Mouse (Mus musculus): ENCODE measurements around the gene Tnfrsf18. TPM values are rescaled to one million over a fixed set of nuclear protein-coding genes. Genes with fewer than 3 reads are reported as not detected.

Tnfrsf18 gene
- total and polyA plus RNA-seq, 3 experiments, result 0.30 to 0.38 TPM; not detected in 1

GRCm38 (mm10) chr4:156032856-156033255, 6.9 kb downstream of the Tnfrsf18 start:
- DNase-seq, result no peak

- peak; percentile 43 for DNase-seq
Measured at GRCm38 (mm10) chr4:156033476-156034119, 7.6 kb downstream of the Tnfrsf18 start.

DNA sequence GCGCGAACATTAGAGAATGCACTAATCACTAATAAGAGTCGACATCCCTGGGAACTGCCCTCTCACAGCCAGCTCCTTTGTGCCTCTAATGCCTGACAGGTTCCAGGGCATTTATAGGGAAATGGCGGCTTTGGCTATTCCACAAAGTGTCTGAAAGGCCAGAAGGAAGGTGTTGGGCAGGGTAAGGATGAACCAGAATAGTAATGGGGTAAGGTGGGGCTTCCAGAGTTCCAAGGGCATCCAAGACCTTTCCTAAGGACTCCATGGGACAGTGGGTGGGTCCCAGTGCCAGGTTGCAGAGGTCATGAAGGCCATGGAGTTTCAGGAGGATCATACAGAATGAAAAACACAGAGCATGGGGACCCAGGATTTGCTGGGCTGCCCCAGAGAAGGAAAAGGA, 8.3 kb downstream of the Tnfrsf18 start:
- no peak for DNase-seq

- DNase-seq, result no peak
Measured at GRCm38 (mm10) chr4:156034901-156035300, 8.9 kb downstream of the Tnfrsf18 start.

DNA sequence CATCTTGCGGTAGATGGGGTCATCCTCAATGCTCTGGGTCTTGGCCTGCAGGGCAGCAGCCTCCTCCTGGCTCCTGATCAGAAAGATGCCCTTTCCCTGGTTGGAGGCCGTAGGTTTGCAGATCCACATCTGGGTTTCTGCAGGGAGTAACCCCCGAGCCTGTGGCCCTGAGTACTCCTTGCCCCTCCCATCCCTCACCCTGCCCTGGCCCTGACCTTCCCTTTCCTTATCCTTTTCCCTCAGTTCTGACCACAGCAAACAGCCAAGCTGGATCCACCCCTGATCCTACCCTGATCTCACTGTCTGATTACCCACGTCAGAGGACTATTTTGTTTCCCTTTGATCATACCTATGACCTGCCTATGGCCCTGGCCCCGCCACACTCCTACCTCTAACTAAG, 18.8 kb downstream of the Tnfrsf18 start:
- no peak for DNase-seq

GRCm38 (mm10) chr4:156049779-156050178, 23.8 kb downstream of the Tnfrsf18 start:
- DNase-seq, result no peak

DNA sequence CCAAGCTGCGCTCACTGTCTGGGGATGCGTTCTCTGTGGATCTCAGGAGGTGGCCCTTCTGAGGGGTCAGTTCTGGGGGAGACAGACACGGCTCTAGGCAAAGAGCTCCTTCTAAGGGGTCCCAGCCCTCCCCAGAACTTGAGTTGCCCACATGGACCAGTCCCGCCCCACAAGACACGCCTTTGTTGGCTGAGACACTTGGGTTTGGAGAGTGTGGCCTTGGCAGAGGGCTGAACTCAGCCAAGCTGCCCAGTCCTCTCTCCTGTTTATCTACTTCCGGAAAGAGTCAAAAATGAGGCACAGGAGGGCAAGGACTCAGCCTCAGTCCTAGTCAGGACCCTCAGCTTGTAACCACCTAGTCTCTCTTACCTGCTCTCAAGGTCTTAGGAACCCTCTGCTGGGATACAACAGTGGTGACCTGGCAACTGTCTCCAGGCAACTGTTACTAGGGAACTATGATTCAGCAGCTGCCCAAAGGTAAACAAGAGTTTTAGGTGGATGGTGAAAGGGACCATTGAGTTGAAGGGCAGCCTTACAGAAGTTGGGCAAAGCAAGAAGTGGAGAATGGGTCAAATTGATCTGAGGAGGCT, 24.5 kb downstream of the Tnfrsf18 start:
- peak; percentile 84 for DNase-seq

DNA sequence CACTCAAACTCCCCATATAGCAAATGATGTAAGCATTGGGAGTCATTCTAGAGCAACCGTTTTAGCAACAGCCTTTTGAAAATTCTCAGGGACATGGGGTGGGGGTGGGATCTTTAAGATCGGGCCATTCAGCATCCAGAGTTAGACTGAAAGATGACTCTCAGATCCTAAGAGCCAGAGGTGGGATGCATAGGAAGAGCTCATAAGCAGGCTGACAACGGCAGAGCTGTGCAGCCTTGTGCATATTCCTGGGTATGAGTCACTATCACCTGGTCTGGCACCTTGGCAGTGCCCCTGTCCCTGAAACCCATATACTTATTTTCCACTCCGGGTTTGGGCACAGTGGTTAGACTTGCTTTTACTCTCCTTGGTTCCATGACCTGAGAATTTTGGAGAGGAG, 27.1 kb downstream of the Tnfrsf18 start:
- no peak for DNase-seq

DNA sequence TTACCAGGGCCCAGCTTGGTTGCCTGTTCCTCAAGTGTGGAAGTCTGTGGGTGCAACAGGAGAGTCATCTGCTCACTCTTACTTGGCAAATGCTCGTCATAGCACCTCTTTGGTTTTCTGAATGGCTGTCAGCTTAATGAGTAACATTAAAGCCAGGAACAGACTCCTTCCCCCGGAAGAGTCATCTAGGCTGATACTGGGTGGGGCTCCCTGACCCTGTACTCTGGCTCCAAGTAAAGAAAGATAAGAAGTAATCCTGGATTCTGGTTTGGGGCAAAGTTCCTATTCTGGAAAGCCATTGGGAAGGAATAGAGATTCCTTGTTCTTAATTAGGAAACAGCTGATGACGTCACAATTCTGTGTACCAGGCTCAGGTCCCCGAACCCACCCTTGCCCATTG, 28.2 kb downstream of the Tnfrsf18 start:
- DNase-seq, result no peak

- no peak for DNase-seq
Measured at GRCm38 (mm10) chr4:156054606-156055005, 28.6 kb downstream of the Tnfrsf18 start.

- no peak for DNase-seq
Measured at GRCm38 (mm10) chr4:156055173-156055572, 29.2 kb downstream of the Tnfrsf18 start.

- DNase-seq, result no peak
Measured at GRCm38 (mm10) chr4:156057702-156058101, 31.7 kb downstream of the Tnfrsf18 start.

- no peak for DNase-seq
Measured at GRCm38 (mm10) chr4:156058826-156059225, 32.9 kb downstream of the Tnfrsf18 start.

DNA sequence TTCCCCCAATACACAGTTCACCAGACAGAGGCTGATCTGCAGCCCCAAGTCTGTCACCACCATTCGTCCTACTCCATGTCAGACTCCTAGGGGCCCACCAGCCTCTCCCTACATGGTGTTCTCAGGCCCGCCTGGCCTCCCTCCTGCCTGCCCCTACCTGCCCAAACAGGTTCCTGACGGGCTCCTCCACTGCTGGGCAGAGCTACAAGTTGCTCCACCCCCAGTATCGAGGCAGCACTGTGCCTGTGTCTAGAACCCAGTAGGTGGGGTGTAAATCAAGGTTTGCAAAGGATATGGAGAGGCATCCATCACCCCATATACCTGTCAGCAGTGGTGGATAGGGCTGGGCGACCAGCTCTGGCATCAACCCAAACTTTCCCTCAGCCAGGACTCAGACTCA, 33.3 kb downstream of the Tnfrsf18 start, which contains the start of gene Ttll10:
Ttll10 (minus strand) TSS at position 154 of the 400 bp plus-strand sequence.
- no peak for DNase-seq

DNA sequence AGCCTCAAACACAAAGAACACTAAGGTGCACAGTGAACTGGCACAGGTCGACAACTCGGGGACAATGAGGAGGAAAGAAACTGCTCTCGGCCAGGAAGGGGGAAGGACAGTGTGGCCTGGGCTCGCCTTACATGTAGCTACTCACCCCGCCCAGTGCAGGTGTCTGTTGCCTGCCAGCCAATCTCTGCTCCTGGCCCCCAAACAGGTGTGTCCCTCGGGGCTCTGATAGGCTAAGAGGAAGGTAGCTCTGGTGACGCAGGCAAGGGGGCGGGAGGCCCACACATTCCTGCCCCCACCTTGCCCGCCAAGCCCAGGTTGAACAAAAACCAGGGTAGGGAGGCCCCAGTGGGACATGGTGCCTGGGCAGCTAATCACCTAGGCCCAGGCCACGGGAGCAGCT, 33.7 kb downstream of the Tnfrsf18 start:
- no peak for DNase-seq

GRCm38 (mm10) chr4:156063861-156064509, 38.0 kb downstream of the Tnfrsf18 start:
- DNase-seq, result no peak

DNA sequence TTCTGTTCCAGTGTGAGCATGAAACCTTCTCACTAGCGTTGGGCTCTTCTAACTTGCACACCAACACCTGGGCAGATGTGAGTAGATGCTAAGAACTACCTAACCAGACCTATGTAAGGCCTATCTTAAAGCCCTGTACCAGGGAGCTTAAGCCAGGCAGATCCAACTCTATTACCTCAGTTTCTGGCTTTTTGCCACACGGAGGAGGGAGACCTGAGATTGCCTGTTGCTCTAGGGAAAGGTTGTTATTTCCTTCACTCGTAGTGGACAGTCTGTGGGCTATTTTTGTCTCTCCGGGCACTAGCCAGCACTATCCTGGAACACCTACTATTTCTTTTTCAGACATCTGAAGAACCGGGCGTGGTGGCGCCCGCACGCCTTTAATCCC, 38.5 kb downstream of the Tnfrsf18 start:
- DNase-seq, result no peak

DNA sequence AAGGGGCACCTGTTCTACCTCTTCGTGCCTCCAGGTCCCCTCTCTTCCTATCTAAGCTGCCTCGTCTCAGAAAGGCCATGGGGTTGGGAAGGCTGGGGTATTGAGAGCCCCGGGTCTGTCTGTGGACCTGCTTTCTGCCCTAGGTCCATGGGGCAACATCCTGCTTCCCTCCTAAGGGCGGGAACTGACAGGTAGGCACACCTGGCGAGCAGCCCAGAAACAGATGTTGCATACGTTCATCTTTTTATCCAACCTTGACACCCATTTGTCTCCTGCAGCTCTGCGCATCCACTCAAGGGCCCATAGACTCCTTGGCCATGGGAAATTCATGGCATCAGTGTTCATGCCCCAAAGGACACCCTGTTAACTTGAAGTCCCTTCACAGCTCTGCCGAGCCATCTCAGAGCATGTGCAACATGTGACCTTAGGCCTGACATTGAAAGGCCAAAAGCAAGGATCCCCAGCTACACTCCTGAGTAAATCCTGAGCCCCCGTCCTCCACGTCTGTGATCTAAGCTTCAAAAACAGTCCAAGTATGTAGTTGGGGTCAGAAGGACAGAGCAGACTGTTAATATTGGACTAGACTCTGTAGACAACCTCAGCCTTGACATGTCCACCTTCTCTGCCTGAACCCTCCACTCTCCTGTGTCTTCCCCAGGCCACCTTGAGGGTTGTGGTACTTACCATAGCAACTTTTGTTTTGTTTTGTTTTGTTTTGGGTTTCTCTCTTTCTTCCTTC, 39.4 kb downstream of the Tnfrsf18 start:
- no peak for DNase-seq

DNA sequence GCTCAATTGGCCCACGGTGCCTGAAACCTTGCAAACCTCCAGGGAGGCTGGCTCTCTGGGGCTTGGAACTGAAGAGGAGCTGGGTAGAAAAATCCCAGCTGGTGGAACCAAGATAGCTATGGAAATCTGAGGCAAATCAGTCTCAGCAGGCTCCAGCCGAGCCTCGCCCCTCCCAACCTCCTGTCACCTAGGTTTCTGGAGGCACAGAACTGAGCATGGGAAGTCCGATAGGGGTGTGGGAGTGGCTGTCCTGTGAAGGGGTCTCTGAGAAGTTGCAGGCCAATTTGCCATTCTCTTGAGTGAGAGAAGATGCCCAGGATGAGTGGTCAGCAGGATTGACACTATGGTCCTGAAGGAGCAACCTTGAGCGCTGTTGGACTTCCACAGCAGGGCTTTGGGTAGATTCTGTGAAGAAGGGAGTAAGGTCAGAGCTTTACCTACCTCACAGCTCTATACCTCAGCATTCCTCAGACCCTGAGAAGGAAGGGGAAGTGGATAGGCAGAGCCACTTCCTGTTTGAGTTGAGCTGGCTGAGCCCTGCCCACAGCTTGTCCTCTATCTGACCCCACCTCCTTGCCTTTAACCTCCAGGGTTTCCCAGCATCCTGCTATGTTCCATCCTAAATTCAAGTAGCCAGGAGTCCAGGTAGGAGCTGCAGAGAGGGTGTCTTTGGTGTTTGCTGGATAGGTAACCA, 41.4 kb downstream of the Tnfrsf18 start:
- DNase-seq, result no peak

- DNase-seq, result no peak
Measured at GRCm38 (mm10) chr4:156069701-156070100, 43.7 kb downstream of the Tnfrsf18 start.

GRCm38 (mm10) chr4:156070276-156070675, 44.3 kb downstream of the Tnfrsf18 start:
- DNase-seq, result no peak

DNA sequence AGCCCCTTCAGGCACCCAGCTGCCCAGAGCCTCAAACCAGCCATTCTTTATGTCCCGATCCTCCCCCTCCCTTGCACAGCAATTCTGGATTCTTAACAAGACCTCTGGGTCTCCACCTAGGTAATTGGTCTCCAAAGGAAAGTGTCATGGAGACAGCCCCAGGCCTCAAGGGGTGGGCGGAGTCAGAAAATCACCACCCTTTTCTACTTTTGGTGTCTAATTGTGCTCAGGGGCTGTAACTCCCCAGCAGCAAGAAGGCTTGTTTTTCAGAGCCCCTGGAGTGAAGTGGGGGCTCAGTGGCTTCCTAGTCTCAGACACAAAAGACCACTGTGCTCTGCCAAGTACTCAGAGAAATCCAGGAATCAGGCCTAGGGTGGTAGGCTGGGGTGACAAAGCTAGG, 44.8 kb downstream of the Tnfrsf18 start:
- DNase-seq, result no peak

All from adrenal gland, adult 2 months (tissue).